Mouse (Mus musculus) heart, postnatal 0 days (tissue): Measurements from ENCODE around the gene Lzic. TPM values are rescaled to one million over a fixed set of nuclear protein-coding genes. Genes with fewer than 3 reads are reported as not detected.

ENCODE experiments used
- ATAC-seq: fragments of 200-750 bp; cut with Nextera tagmentation; 2 replicates; pipeline ENCODE4 v1.8.0; 2017; ENCODE audit warnings: low read depth, moderate number of reproducible peaks, moderate library complexity; ENCODE audit not compliant: insufficient read depth
- DNase-seq: peaks from one replicate; pipeline ENCODE4 v3.0.0-alpha.2; 2016; ENCODE audit warnings: low spot score
- H3K27ac ChIP-seq: fragments of 300-500 bp; sonication (generic); 2 replicates; pipeline ENCODE4 v1.5.1; 2014; ENCODE audit warnings: low read depth, mild to moderate bottlenecking
- H3K27me3 ChIP-seq: fragments of 300-500 bp; sonication (generic); 2 replicates; pipeline ENCODE4 v1.6.1; 2014; ENCODE audit warnings: low read length, mixed read lengths; ENCODE audit not compliant: control insufficient read depth, insufficient read depth
- H3K36me3 ChIP-seq: fragments of 300-500 bp; sonication (generic); replicated peaks from 2 replicates; pipeline ENCODE4 v1.6.1; 2014; ENCODE audit warnings: low read length, mixed read lengths; ENCODE audit not compliant: control insufficient read depth, insufficient read depth
- H3K4me1 ChIP-seq: fragments of 300-500 bp; sonication (generic); 2 replicates; pipeline ENCODE4 v1.6.1; 2014; ENCODE audit warnings: antibody characterized with exemption; ENCODE audit not compliant: control insufficient read depth, insufficient read depth
- H3K4me2 ChIP-seq: fragments of 300-500 bp; sonication (generic); 2 replicates; pipeline ENCODE4 v1.6.1; 2014; ENCODE audit warnings: low read depth, mild to moderate bottlenecking, low read length, moderate library complexity
- H3K4me3 ChIP-seq: fragments of 300-500 bp; sonication (generic); 2 replicates; pipeline ENCODE4 v1.5.1; 2014; ENCODE audit warnings: low read depth, low read length
- H3K9ac ChIP-seq: fragments of 300-500 bp; sonication (generic); replicated peaks from 2 replicates; pipeline ENCODE4 v1.6.1; 2014; ENCODE audit warnings: low read depth, low read length, mixed read lengths
- H3K9me3 ChIP-seq: fragments of 300-500 bp; sonication (generic); replicated peaks from 2 replicates; pipeline ENCODE4 v1.6.1; 2016; ENCODE audit warnings: low read length; ENCODE audit not compliant: control insufficient read depth
- CTCF ChIP-seq: IDR thresholded peaks from 2 replicates; pipeline ENCODE4 v1.5.1; 2016; ENCODE audit warnings: antibody characterized with exemption, control low read depth, low read depth
- EP300 ChIP-seq: IDR thresholded peaks from 2 replicates; pipeline ENCODE4 v1.6.1; 2016; ENCODE audit warnings: antibody characterized with exemption, low read depth
- WGBS: fragments of 180-500 bp; shearing (Covaris S2); extraction: QIAGEN DNeasy Blood & Tissue Kit; methylation state at CpG from one replicate; pipeline ENCODE4 v1.1.7; 2014; 5-methylcytosine and 5-hydroxymethylcytosine counted together
- polyA plus RNA-seq: library from polyadenylated mRNA; unstranded; fragments of >200 nt; fragmentation: Nextera tagmentation; extraction: Ambion mirVana; gene quantifications from 2 replicates; pipeline ENCODE4 v1.2.1, GENCODE M21; 2015
- total RNA-seq: library from RNA; depleted of rRNA; stranded (reverse); fragments of >200 nt; gene quantifications from 2 replicates; pipeline ENCODE4 v1.2.3, GENCODE M21; 2014; ENCODE audit warnings: low replicate concordance

The Lzic gene
- total and polyA plus RNA-seq, 2 experiments from 2014 or later, result 27.2 to 33.7 TPM

- 80% methylated on average over 8 of the region's 8 CpGs for WGBS
- H3K4me3 ChIP-seq, result no peak overlapping the region
- ATAC-seq, result no peak
- H3K36me3 ChIP-seq, result peaks cover 76% of the 10 kb centered on the region
- DNase-seq, result no peak
- TF ChIP-seq CTCF (no peak), EP300 (no peak)
- H3K4me1 ChIP-seq, result no peaks in the 10 kb centered on the region
- H3K4me2 ChIP-seq, result no peak overlapping the region
- no peak overlapping the region for H3K9ac ChIP-seq
- no peaks in the 10 kb centered on the region for H3K9me3 ChIP-seq
- no peak overlapping the region for H3K27ac ChIP-seq
- no peaks in the 10 kb centered on the region for H3K27me3 ChIP-seq
Measured at GRCm38 (mm10) chr4:149498901-149499300, 13.9 kb downstream of the Lzic start.

- no peak overlapping the region for H3K27ac ChIP-seq
- WGBS, result 76% methylated on average over 5 of the region's 5 CpGs
- no peaks in the 10 kb centered on the region for H3K9me3 ChIP-seq
- H3K4me1 ChIP-seq, result no peaks in the 10 kb centered on the region
- H3K9ac ChIP-seq, result no peak overlapping the region
- no peak for DNase-seq
- H3K4me2 ChIP-seq, result no peak overlapping the region
- H3K36me3 ChIP-seq, result peaks cover 67% of the 10 kb centered on the region
- no peaks in the 10 kb centered on the region for H3K27me3 ChIP-seq
- no peak for ATAC-seq
- no peak for TF ChIP-seq CTCF
- no peak overlapping the region for H3K4me3 ChIP-seq
Measured at GRCm38 (mm10) chr4:149499790-149500189, 14.8 kb downstream of the Lzic start.

GRCm38 (mm10) chr4:149504363-149504762 is 19.3 kb downstream of the Lzic start:
- no peak overlapping the region for H3K27ac ChIP-seq
- no peak for TF ChIP-seq EP300
- TF ChIP-seq CTCF, result no peak
- no peaks in the 10 kb centered on the region for H3K4me1 ChIP-seq
- peaks cover 29% of the 10 kb centered on the region for H3K36me3 ChIP-seq
- H3K9ac ChIP-seq, result no peak overlapping the region
- DNase-seq (no peak), ATAC-seq (no peak)
- WGBS, result 84% methylated on average over 5 of the region's 5 CpGs
- H3K4me2 ChIP-seq, result no peak overlapping the region
- H3K4me3 ChIP-seq, result no peak overlapping the region
- H3K9me3 ChIP-seq, result no peaks in the 10 kb centered on the region
- H3K27me3 ChIP-seq, result no peaks in the 10 kb centered on the region

GRCm38 (mm10) chr4:149504858-149505257 is 19.8 kb downstream of the Lzic start:
- 37% methylated on average over 3 of the region's 3 CpGs for WGBS
- DNase-seq (no peak), ATAC-seq (no peak)
- Histone ChIP-seq H3K4me3 (no peak overlapping the region), H3K9ac (no peak overlapping the region), H3K4me1 (no peaks in the 10 kb centered on the region), H3K4me2 (no peak overlapping the region), H3K36me3 (peaks cover 24% of the 10 kb centered on the region), H3K9me3 (no peaks in the 10 kb centered on the region), H3K27ac (no peak overlapping the region), H3K27me3 (no peaks in the 10 kb centered on the region)
- TF ChIP-seq CTCF, result no peak
- TF ChIP-seq EP300, result no peak

- no peak for ATAC-seq
- WGBS, result 66% methylated on average over 14 of the region's 15 CpGs
Measured at GRCm38 (mm10) chr4:149505261-149505967, 20.4 kb downstream of the Lzic start.

DNA sequence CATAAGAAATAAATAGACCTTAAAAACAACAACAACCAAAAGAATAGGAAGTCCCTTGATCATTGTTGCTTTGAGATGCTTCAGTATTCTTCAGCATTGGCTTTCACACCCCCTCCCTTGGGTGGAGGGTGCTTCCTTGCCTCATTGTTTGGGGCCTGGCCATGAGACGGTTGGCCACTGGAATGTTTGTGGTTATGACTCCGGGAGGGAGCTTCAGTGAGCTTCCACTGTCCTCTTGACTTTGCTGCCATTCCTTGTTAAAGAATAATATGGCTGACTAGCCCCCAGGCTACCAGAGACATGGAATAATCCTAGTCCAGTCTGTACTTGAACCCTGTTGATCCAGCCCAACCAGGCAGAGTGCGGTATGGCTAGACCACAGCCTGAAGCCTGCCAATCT is 21.9 kb downstream of the Lzic start:
- no peak overlapping the region for H3K27ac ChIP-seq
- no peaks in the 10 kb centered on the region for H3K27me3 ChIP-seq
- ATAC-seq, result no peak
- no peaks in the 10 kb centered on the region for H3K4me1 ChIP-seq
- peaks cover 15% of the 10 kb centered on the region for H3K36me3 ChIP-seq
- no peak overlapping the region for H3K4me2 ChIP-seq
- 72% methylated on average over 3 of the region's 3 CpGs for WGBS
- no peak for DNase-seq
- TF ChIP-seq CTCF, result no peak
- no peak for TF ChIP-seq EP300
- no peak overlapping the region for H3K9ac ChIP-seq
- H3K4me3 ChIP-seq, result no peak overlapping the region
- H3K9me3 ChIP-seq, result no peaks in the 10 kb centered on the region

More at GRCm38 (mm10) chr4:149505261-149505967, 20.4 kb downstream of the Lzic start:
- no peak for TF ChIP-seq CTCF
- no peak for TF ChIP-seq EP300
- H3K4me1 ChIP-seq, result no peaks in the 10 kb centered on the region
- H3K9ac ChIP-seq, result no peak overlapping the region
- no peak overlapping the region for H3K4me3 ChIP-seq
- H3K27ac ChIP-seq, result no peak overlapping the region
- no peaks in the 10 kb centered on the region for H3K27me3 ChIP-seq
- H3K36me3 ChIP-seq, result peaks cover 22% of the 10 kb centered on the region
- H3K9me3 ChIP-seq, result no peaks in the 10 kb centered on the region
- DNase-seq, result no peak
- no peak overlapping the region for H3K4me2 ChIP-seq
